Mouse (Mus musculus) ES-E14 (cell line): ENCODE measurements at regions not wholly inside any gene's neighbourhood (a gene's known extent, or its start where the extent isn't known, plus 50 kb on each side); places are given as distances from the start of the nearest gene placed in this dataset.
A peak's percentile ranks its signal among the peaks of the same experiment; 100 is the strongest.

Source experiments
- DNase-seq: peaks from one replicate; pipeline ENCODE4 v3.0.0-alpha.2; 2013; ENCODE audit warnings: low read depth, low spot score
- H3K27ac ChIP-seq: 2 replicates; pipeline ENCODE4 v1.5.1; 2012; ENCODE audit warnings: low read depth, mild to moderate bottlenecking, low read length, moderate library complexity, mixed read lengths; ENCODE audit not compliant: poor library complexity, insufficient read depth, severe bottlenecking
- H3K36me3 ChIP-seq: 2 replicates; pipeline ENCODE4 v1.6.1; 2012; ENCODE audit warnings: mild to moderate bottlenecking, low read length, moderate library complexity, mixed read lengths; ENCODE audit not compliant: control insufficient read depth, poor library complexity, insufficient read depth, severe bottlenecking
- H3K4me1 ChIP-seq, 2 experiments: fragments of 150-350 bp in 1 of 2; sonication (generic) in 1 of 2; 2 replicates each; pipeline ENCODE4 v1.6.1; 2012; ENCODE audit warnings: low read length in 2 of 2, mild to moderate bottlenecking in 1 of 2, mixed read lengths in 1 of 2; ENCODE audit not compliant: control insufficient read depth in 2 of 2, insufficient read depth in 2 of 2, poor library complexity in 1 of 2
- H3K4me3 ChIP-seq, 2 experiments: fragments of 150-350 bp in 1 of 2; sonication (generic) in 1 of 2; 2 replicates each; pipeline ENCODE4 v1.5.1; 2012; ENCODE audit warnings: low read length in 2 of 2, low read depth in 1 of 2, mild to moderate bottlenecking in 1 of 2, mixed read lengths in 1 of 2; ENCODE audit not compliant: insufficient read depth in 1 of 2, poor library complexity in 1 of 2, severe bottlenecking in 1 of 2
- H3K9ac ChIP-seq: 2 replicates; pipeline ENCODE4 v1.6.1; 2012; ENCODE audit warnings: low read depth, mild to moderate bottlenecking, low read length, mixed read lengths; ENCODE audit not compliant: poor library complexity, insufficient read depth, severe bottlenecking
- H3K9me3 ChIP-seq: fragments of 150-350 bp; sonication (generic); 2 replicates; pipeline ENCODE4 v1.6.1; 2012; ENCODE audit warnings: low read depth, mild to moderate bottlenecking, low read length; ENCODE audit not compliant: control insufficient read depth, insufficient read depth
- CHD2 ChIP-seq: IDR thresholded peaks from 2 replicates; pipeline ENCODE4 v1.6.1; 2014; ENCODE audit warnings: mild to moderate bottlenecking, low read depth, low read length, inconsistent platforms
- HCFC1 ChIP-seq: IDR thresholded peaks from 2 replicates; pipeline ENCODE4 v1.6.1; 2012; ENCODE audit warnings: low read length, inconsistent platforms, borderline replicate concordance; ENCODE audit not compliant: insufficient read depth
- MAFK ChIP-seq: IDR thresholded peaks from 2 replicates; pipeline ENCODE4 v1.6.1; 2014; ENCODE audit warnings: mild to moderate bottlenecking, low read depth, low read length, inconsistent platforms; ENCODE audit not compliant: insufficient read depth
- ZC3H11A ChIP-seq: IDR thresholded peaks from 2 replicates; pipeline ENCODE4 v1.6.1; 2012; ENCODE audit warnings: low read depth, mild to moderate bottlenecking, inconsistent platforms, low read length, borderline replicate concordance
- ZNF384 ChIP-seq: IDR thresholded peaks from 2 replicates; pipeline ENCODE4 v1.6.1; 2012; ENCODE audit warnings: low read depth, low read length, inconsistent platforms
- in situ Hi-C, 2 experiments: fragments of 600-800 bp; cut with MboI; formaldehyde crosslinking; loops; one replicate each; pipeline ENCODE4 v1.15.1; 2025; ENCODE audit warnings: low sequenced_read_pairs in 2 of 2, inconsistent platforms in 1 of 2; ENCODE audit not compliant: unreplicated experiment in 2 of 2

GRCm38 (mm10) chr2:23453250-23453649, 118.7 kb downstream of the Spopl start:
- no peaks in the 10 kb centered on the region for H3K9me3 ChIP-seq
- no peak for TF ChIP-seq MAFK
- TF ChIP-seq ZNF384 = no peak
- no peak for TF ChIP-seq ZC3H11A
- no peak for TF ChIP-seq HCFC1
- no peak for TF ChIP-seq CHD2
- peaks cover 2% of the 10 kb centered on the region; the same call in 1 of the 2 replicates for H3K36me3 ChIP-seq
- no peak overlapping the region for H3K27ac ChIP-seq
- DNase-seq = peak; percentile 38
- in situ Hi-C loops = no loop called here
- no peak overlapping the region for H3K9ac ChIP-seq
- no peaks in the 10 kb centered on the region; a peak in 1 of 4 replicates for H3K4me1 ChIP-seq
- H3K4me3 ChIP-seq = no peak overlapping the region
